Mouse (Mus musculus) erythroblast, embryonic 14.5 days (primary cell): ENCODE measurements around the gene Elp6.

Experiments used
- GATA1 ChIP-seq: IDR thresholded peaks from 2 replicates; pipeline ENCODE4 v1.6.1; 2012; ENCODE audit warnings: low read length, inconsistent platforms, mixed read lengths
- TAL1 ChIP-seq: IDR thresholded peaks from 3 replicates; pipeline ENCODE4 v1.6.1; 2012; ENCODE audit warnings: low read length, inconsistent platforms, mixed read lengths

DNA sequence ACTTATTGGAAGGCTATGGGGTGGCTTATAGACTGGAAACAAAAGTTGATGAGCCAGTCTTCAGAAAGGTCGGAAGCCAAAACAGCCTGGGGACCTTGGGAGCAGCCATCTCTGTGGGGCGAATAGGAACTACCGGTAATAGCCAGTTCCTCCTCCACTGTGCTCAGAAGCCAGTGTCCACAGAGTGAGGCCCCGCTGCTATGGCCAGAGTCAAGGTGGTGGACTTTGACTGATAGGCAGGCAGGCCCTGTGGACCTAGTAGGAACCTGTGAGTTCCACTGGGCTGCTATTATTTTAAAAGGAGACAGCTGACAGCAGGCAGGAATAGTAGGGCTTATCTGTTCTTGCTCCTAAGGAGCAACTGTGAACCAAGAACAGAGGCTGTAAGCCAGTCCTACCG, 45.6 kb downstream of the Elp6 start:
- no peak for TF ChIP-seq GATA1
- TF ChIP-seq TAL1, result no peak
